Mouse (Mus musculus): ENCODE measurements around the gene Tigit.

- TF ChIP-seq ZC3H11A (IDR thresholded peaks at IDR 0.05; ENCODE audit: borderline replicate concordance, low read depth, low read length), result no peak
- no peak for TF ChIP-seq CHD2 (IDR thresholded peaks at IDR 0.05; ENCODE audit: low read depth, low read length)
- no peak for TF ChIP-seq HCFC1 (IDR thresholded peaks at IDR 0.05; ENCODE audit: borderline replicate concordance, insufficient read depth, low read length)
These were observed 8.0 kb upstream of the Tigit start for GRCm38 (mm10) chr16:43671972-43672371.
